Mouse (Mus musculus): ENCODE measurements around the gene Fgfr2.

Gene Fgfr2

DNA sequence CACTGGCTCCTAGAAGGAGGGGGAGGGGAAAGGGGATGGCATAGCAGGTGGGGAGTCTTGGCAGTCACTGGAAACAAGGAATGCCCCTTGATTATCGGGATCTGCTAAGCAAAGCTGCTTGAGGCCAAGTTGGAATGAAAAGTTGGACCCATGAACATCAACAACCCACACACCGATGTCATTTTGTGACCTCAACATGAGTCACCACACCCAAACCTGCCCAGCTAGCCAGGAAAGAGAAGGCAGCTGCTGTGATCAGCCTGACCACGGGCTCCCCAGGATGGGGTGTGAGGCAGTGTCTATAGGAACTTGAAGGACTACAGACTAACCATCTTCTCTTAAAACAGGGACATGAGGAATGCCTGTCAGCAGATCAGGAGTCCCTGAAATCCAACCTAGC lies 37.7 kb downstream of the Fgfr2 start:
- DNase-seq: no peak

DNA sequence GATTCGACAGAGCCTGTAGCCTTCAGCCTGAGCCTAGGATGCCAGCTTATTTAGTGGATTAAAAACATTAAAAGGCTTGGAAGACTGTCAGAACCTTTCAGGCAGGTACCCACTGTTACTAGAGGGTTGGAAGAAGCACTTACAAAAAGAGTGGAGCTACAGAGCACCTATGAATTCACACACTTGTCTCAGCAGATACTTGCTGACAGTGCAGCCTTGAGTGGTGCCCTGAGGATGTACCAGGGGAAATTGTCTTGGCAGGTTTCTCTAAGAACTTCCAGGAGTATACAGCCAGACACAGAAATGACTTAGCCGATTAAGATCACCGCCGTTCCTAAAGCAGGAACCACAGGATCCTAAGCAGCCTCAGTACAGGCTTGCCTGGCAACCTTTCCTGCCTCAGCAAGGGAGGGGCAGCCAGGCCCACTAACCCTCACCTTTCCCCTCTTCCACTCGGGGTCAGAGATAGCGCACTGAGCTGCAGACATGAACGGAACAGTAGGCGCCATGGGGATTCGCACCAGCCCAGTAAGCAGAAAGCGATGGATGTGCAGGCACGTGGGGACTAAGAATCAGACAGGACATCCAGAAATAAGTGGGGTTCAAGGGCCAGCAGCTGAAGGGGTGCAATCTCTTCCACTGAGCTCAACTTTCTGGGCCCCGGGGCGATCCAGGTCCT lies 39.1 kb downstream of the Fgfr2 start:
- no peak for DNase-seq

DNA sequence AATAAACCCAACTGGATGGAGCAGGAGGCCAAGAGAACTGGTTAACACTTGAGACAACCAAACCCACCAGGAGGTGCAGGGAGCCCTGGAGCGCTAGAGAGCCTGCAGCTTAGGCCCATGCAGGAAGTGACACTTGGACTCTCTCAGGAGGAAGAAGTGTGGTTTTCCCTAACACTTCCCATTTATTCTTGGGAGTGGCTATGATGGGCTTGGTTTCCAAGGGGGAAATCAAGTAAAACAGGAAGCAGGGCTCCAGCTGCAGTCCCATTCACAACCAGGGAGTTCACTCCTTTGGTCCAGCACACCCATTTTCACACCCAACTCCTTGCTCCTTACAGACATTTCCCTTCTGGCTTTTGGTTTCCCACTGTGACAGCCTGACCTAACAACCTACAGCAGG lies 44.2 kb downstream of the Fgfr2 start:
- no peak for DNase-seq

DNA sequence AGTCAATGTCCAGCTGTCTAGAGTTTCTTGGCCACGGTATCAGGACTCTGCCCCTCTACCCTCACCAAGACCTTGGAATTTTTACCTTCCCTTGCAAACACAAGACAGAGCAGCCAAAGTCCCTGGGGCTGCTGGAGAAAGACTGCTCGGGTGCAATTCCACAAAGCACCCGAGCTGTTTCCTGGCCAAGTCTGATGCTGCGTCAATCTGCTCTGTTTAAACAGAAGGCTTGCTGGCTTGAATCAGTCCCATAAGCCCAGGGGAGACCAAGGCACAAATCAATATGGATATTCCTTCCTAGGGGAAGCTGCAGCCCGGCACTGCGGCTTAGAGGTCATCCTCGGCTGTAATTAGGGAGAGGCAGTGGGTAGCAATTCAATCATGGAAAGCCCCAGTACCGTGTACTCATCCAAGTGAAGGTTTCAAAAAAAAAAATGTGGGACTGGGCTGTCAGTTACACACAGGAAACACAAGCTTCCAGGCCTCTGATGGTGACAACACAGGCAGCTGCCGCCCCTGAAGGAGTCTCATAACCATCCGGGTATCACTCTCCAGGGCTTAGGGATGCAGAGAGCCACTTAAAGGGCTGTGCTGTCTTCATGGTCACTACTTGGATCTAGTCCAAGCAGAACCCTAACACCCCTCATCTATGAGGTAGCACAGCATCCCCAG lies 48.6 kb downstream of the Fgfr2 start:
- DNase-seq: no peak

DNA sequence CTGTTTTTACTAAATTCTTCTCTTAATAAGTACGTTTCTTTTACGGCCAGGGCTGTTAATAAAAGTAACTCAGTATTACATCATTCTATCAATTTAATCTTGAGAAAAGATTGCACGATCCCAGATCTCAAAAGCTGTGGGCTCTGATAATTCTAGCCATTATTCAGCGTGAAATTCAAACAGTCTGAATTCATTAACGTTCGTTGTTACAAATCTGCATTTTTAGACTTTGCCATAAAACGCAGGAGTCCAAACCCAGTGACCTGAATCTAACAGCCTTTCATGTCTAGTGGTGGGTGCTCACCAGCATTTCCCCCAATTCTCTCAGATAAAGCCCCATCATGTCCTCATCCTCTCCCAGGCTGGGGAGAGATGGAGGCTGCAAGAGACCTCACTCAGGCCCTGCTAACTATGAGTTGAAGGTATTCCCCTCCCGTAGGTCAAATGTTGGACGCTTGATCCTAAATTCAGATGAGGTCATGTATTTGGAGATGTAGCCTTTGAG lies 50.0 kb downstream of the Fgfr2 start:
- DNase-seq: no peak

DNA sequence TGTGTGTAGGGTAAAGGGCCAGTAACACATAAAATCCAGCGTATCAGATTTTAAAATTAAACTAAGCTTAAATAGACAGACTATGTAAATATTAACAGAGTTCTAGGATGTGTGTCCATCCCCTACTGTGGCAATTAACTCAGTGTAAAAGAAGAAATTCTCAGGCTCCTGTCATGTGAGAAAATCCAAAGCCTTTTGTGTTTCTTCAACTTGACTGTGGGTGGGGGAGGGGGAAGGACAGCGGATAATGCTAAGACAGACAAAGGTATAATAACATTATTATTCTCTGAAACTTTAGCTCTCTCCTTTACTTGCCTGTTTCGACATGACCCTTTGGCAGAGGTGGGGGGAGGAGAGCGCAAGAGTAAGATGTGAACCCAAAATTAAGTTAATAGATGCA lies 50.6 kb downstream of the Fgfr2 start:
- DNase-seq: no peak

DNA sequence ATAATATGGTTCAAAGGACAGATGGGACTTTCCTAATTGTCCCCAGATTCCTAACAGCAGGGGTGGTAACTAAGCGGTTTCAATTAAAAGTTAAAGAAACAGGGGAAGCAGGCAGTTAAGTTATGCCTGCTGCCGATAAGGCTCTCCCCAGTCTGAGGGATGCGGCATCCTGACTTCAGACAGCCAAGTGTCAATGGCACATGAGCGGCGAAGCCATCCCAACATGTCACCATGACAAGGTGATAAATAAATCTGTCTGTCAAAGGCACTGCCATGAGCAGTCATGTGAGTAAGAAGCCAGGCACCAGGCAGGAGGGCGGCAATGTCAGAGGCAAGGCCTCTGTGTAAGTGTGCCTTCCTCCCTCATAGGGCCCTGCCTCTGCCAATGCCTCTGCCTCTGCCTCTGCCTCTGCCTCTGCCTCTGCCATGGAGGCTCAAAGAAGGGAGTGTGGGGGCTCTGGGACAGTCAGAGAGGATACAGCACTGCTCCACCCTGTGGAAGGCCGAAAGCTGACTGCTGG lies 55.8 kb downstream of the Fgfr2 start:
- no peak for DNase-seq

DNA sequence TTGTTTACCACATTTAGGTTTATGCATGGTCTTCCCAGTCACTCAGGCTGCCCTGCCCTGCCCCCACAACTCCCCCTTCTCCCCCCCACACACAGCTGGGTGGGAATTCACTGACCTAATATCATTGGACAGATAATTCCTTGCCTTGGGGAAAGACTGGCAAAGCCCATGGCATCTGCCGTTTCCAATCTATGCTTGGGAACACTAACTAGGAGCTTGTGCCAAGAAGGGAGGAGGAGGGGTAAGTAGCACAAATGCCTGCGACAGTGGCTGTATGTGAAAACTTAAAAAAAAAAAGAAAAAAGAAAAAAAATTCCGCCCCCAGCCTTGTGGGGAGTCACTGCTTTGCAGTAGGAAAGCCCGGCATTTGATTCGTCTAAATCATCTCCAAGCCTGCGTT lies 56.4 kb downstream of the Fgfr2 start:
- DNase-seq: peak; percentile 40

DNA sequence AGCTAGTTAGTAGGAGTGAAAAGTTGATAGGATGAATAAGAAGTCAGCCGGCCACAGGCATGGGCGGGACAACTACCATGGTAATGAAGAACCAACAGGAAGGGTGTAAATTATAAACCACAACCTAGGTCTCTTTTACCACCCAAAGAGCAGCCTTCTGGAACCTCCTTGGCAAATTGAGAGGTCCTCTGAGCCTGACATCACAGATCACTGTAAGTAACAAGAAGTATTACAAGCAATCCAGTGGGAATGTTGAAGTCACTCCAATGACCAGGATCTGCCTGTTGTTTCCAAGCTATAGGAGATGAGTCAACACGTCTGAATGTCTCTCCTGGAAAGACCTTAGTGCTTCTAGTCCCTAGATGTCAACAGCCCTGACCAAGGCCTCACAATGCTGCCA lies 61.1 kb downstream of the Fgfr2 start:
- DNase-seq: no peak

DNA sequence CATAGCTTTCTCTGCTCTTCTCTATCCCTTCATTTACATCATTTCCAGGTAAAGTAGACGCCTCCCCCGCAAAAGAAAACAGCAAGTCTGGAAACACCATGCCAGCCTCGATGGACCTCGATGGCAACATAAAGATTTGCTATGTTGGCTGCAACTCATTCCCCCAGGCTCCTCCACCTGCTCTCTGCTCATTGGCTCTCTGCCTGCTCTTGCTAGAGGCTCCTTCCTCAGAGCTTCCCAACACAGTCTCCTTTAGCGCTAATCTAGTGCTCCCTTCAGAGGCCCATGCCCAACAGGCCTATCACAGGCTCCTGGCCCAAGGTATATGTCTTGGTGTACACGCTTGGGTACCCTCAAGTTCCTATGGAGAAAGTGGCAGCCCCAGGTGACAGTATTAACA lies 63.0 kb downstream of the Fgfr2 start:
- DNase-seq: no peak

DNA sequence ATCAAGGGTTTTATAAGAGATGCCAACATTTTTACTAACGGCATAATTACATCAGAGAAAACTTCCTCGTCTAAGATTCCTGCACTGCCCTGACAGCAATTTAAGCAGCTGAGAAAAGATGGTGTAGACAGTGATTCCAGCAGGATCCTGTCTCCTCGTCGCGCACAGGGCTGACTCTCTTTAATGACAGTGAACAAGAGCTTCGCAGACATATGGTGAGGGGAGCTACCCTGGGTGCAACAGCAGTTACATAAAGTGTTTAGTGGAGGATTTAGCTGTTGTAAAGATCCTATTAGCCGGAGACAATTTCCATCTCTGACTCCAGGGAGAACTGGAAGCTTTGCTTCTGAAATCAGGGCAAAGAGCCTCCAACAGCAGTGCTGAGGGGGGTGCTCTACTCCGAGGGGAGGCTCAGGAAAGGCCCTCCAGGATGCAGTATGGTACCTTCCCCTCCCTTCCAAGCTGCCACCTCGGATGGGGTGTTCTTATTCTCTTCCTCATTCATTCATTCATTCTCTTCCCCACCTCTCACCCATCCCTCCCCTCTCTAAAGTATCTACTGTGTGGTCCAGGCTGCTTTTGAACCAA lies 63.5 kb downstream of the Fgfr2 start:
- DNase-seq: no peak

DNA sequence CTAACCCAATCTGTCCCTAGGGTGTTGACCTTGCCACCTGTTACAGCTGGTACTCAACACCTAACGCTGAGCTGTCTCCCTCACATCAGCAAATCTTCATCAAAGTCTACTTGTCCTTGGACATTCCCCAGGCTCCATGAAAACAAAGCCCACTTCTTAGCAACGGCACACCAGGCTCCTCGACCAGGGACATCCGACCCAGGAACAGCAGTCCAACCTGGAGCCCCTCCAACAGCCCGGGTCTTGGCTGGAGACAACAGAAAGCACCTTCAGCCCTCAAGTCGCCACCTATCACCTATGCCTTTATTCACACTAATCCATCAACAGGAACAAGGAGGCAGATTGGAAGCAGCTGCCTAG lies 64.0 kb downstream of the Fgfr2 start:
- DNase-seq: peak; percentile 27

DNA sequence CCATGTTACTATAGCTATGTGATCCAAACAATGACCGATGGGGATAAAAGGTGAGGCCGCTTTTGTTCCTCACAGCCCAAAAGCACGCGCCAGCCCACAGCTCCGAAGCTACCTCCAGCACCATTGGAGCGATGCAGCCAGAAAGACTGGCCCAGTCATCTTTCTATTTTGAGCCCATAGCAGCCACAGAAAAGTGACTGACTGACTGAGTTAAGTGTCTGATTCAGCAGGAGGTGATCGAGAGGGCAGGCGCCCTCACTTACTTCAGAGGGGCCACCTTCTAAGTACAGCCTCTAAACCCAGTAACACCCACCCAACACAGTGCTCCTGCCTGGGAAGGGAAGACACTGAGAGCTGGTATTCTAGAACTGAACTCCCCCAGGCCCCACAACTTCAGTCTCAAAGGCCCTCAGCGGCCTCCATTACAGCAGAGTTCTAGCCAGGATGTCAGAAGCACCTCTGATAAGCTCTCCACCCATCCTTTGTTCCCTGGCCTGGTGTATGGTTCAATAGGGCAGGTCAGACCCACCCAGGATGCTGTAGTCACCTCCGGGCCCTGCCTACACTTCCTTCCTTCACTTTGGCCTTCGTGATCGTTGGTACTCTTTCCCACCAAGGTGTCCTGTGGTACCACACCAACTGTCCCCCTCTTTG lies 64.5 kb downstream of the Fgfr2 start:
- DNase-seq: no peak

DNA sequence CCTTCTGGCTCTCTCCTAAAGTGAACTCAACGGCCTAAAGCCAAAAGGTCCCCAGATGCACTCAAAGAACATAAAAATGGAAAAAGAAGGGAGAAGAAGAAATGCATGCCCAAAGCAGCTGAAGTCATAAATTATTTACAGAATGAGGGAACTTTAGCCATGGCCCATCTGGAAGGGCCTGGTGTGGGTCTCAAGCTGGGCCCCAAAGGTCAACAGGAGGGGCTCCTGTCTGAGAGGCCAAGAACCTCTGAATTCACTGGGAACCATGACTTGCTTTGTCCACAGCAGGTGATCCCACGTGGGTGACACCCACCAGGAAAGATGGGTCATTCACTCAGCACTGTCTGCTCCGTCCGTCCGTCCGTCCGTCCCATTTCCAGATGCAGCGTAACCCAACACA lies 66.2 kb downstream of the Fgfr2 start:
- DNase-seq: no peak

DNA sequence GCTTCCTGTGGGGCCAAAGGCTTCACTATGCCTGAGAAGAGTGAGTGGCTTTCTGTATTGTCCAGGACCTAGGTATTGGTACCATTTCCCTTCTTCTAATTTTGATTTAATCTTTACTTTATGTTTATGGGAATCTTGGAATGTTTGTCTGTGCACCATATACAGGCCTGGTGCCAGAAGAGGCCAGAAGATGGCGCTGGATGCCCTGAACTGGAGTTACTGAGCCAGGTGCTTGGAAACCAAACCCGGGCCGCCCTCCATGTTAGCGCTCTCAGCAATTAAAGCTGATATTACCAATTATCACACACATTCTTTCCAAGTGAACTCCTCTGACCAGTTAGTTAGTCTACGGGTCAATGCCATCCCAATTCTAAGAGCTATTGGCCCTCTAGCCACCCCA lies 68.7 kb downstream of the Fgfr2 start:
- no peak for DNase-seq

DNA sequence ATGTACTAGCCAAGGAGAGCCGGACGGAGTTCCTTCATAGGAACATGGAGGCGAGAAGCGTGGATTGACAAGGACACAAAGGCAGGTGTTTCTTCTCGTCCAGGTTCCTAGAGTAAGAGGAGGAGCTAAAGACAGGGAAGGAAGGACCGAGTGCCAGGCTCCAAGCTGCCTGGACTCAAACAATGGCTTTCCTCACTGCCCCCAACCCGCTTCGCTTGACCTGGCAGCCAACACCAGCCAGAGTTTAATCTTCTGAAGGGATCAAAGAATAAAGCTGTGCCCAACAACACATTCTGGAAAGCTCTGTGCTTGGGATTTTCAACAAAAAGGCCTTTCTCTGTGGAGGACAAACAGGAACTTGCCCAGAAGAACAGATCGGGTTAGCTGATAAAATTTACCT lies 69.4 kb downstream of the Fgfr2 start:
- DNase-seq: peak; percentile 32

DNA sequence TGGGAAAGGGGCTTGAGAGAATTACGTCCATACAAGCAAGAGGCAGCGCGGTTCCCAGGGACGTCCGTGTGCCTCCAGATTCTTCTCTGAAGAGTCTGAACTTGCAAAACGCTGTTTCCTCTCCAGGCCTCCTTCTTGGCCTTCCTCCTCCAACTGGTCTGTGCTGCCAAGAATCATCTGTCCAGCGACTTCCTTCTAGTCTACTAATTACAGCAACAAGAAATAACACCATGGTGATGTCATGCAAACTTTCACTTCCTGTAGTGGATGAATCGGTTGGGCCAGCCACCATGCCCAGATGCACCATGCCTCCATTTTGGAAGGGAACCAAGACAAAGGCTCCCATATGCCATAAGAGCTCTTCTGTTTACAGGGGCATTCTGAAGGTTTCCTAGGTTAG lies 70.3 kb downstream of the Fgfr2 start:
- DNase-seq: peak; percentile 86

DNA sequence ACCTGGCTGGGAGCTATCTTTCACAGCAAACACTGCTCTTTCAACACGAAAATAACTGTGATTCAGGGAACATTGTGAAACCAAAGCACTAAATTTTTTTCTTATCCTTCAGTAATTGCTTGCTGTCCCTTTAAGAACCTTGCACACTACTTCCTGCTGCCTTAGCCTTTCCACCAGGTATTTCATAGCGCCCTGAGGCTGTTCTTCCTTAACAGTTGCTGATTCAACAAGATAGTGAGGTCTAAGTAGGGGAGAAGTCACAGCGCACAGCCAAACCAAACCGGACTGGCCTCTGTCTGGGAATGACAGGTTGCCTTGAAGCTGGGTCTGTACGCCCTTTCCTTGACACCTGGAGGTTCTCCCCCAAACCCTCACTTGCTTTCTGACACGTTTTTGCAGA lies 72.5 kb downstream of the Fgfr2 start:
- no peak for DNase-seq

DNA sequence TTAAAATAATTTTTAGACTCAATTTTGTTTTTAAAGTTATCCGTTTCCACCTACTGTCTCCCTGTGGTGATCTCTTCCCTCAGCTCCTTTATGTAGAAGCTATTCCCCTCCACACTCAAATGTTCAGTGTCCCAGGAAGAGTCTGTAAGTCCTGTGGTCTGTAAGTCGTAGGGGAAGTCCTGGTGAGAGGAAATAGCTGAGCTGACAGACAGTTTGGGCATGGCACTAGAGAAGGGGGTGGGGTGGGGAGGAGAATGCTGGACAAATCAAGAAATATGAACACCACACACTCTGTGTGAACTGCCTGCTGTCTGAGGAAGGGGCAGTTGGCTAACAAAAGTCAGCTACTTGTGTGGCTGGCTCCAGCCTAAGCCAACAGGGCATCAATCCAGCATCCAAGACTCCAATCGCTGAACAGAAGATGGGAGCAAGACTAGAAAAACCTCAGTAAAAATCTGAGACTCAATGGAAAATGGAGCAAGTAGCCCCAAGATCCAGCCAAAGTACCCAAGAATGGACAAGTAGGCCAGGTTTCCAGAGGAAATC lies 75.0 kb downstream of the Fgfr2 start:
- DNase-seq: no peak

DNA sequence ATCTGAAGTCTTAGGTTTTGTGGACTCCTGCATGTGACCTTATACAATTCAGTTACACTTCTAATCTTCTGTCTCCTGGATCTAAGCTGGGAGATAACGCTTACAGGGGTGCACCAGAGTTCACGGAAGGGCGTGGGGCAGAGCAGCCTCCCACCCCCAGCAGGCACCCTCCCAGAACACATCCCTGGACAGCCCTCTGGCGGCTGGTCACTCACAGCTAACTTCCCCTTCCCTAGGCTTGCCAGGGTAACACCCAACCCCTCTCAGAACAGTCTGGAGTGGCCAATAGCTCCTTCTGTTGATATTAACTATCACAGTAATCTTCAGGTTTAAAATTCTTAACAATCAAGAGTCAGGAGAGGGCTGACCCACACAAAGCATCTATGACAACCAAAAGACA lies 75.9 kb downstream of the Fgfr2 start:
- peak; percentile 78 for DNase-seq

DNA sequence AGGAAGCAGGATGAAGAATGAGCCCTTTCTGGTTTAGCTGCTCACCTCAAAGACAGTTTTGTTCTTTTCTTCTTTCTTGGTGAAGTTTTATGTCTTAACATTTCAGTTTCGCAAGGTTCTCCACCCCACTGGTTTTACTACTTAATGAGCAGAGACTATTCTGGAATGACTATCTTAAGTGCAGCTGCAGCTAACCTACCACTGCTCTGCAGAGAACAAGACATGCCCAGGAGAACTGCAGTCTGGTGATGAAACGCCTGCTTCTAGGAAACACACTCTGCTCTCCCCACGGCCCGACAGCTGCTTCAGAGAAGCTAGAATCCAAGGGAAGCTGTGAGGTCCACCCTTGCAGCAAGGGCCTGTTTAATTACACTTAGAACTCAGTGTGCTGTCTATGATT lies 78.4 kb downstream of the Fgfr2 start:
- no peak for DNase-seq

DNA sequence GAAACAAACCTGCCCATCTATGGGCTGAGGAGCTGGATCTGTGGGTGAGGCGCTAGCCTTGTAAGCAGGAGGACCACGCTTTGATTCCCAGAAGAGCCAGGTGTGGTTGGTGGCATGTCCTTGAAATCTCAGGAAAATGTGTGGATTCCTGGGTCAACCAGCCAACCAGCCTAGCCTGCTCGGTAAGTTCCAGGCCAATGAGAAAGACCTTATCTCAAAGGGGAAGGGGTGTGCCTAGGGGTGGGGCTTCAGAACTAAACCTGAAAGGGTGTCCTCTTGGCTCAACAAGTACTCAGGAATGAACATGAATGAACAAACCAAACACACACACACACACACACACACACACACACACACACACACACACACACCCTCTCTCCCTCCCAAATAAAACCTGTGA lies 81.4 kb downstream of the Fgfr2 start:
- peak; percentile 78 for DNase-seq

DNA sequence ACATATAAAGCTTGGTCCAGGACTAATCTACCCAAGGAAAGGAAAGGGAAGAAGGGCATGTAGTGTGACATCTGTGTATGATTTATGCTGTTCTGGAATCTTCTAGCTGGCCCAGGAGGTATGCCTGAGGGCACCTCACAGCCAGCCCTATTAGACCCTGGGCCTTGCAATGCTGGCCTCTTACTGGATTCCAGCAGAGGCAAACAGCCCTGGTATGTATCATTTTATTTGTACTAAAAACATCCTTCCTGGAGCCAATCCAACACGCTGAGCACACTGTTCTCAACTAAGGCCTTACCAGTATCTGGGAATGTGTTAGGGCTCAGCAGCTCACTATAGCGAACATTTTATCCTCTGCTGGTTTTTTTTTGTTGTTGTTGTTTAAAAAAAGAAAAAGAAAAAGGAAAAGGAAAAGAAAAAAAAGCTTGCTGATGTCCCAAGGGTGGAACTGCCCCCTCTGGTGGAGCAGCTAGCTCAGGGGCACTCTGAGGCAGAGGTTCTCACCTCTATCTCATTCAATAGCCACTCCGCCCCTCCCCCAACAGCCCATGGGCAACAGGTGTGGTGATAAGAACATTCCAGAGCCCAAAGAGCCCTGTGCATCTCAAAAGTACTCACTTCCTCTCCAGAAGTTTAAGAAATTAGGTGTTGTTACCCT lies 82.3 kb downstream of the Fgfr2 start:
- peak; percentile 62 for DNase-seq

All from lung, postnatal 10 days (tissue).